18 mouse cellular contexts compared by ENCODE assay signal in genomic region chr14:103296227-103296626, GRCm38 (mm10).
DNase-seq lines count a peak whose midpoint lies in the region.
"Had no signal": no experiment of that assay in that cellular context is flagged by ENCODE, and none has a peak within 500 bp of the region (broad histone marks: within the 10 kb centered on the region; RNA-seq: fewer than 3 reads in every experiment).

No protein-coding gene starts in this region.

- peaks cover 5% of the 10 kb centered on the region for H3K36me3 ChIP-seq in splenic B cell, adult 2 months (ENCODE audit: control insufficient read depth, insufficient read depth, low read length, poor library complexity, severe bottlenecking)

- no peaks in the 10 kb centered on the region for H3K27me3 ChIP-seq in splenic B cell, adult 2 months (ENCODE audit: control insufficient read depth, insufficient read depth, low read length, poor library complexity, severe bottlenecking)
- H3K27me3 ChIP-seq: embryonic facial prominence, embryonic 13.5 days; embryonic facial prominence, embryonic 15.5 days; forebrain, embryonic 12.5 days; Patski had no signal

- DNase-seq in spleen, postnatal 36 days (ENCODE audit: low spot score in 2 of 2) = peak; percentile 3 to 19
- DNase-seq in spleen, postnatal 14 days (ENCODE audit: low spot score in 2 of 2) = no peak
- DNase-seq in A20 (ENCODE audit: low read depth, low spot score) = peak; percentile 53
- peak; percentile 36 for DNase-seq in splenic B cell, adult 2 months (ENCODE audit: low read depth, low spot score)
- no peak for DNase-seq in layer of hippocampus, adult 9-10 months (ENCODE audit: low spot score)
- no peak for DNase-seq in embryo, embryonic 9.5 days (ENCODE audit: extremely low spot score)
- DNase-seq: adrenal gland, adult 8-10 months; adrenal gland, postnatal 14 days; adrenal gland, postnatal 36 days; cerebellum, adult 11-12 months; cerebellum, adult 2 months; cerebellum, adult 9-10 months; cerebellum, postnatal 10 days; cerebellum, postnatal 25 days had no signal

Comparison
In these comparisons a context has a peak if more than half of its experiments do, and no peak if none do; other contexts are left out.
1. DNase-seq: peak in spleen, postnatal 36 days (2 of 2), A20 (single experiment) and splenic B cell, adult 2 months (single experiment); none in spleen, postnatal 14 days (0 of 2), layer of hippocampus, adult 9-10 months (single experiment) and embryo, embryonic 9.5 days (single experiment).